Mouse (Mus musculus) ES-E14 (cell line): ENCODE measurements around the gene Poc1a.

Experiments used
- CHD2 ChIP-seq: IDR thresholded peaks from 2 replicates; pipeline ENCODE4 v1.6.1; 2014; ENCODE audit warnings: mild to moderate bottlenecking, low read depth, low read length, inconsistent platforms
- HCFC1 ChIP-seq: IDR thresholded peaks from 2 replicates; pipeline ENCODE4 v1.6.1; 2012; ENCODE audit warnings: low read length, inconsistent platforms, borderline replicate concordance; ENCODE audit not compliant: insufficient read depth
- MAFK ChIP-seq: IDR thresholded peaks from 2 replicates; pipeline ENCODE4 v1.6.1; 2014; ENCODE audit warnings: mild to moderate bottlenecking, low read depth, low read length, inconsistent platforms; ENCODE audit not compliant: insufficient read depth
- ZC3H11A ChIP-seq: IDR thresholded peaks from 2 replicates; pipeline ENCODE4 v1.6.1; 2012; ENCODE audit warnings: low read depth, mild to moderate bottlenecking, inconsistent platforms, low read length, borderline replicate concordance

- no peak for TF ChIP-seq MAFK
- no peak for TF ChIP-seq CHD2
- TF ChIP-seq HCFC1 = no peak
- no peak for TF ChIP-seq ZC3H11A
Observed at GRCm38 (mm10) chr9:106251066-106251465, 29.8 kb upstream of the Poc1a start.
